Mouse (Mus musculus) G1E (cell line): Measurements from ENCODE around the gene S1pr4. TPM values are rescaled to one million over a fixed set of nuclear protein-coding genes. Genes with fewer than 3 reads are reported as not detected.

ENCODE experiments used
- ATAC-seq: 2 replicates; pipeline ENCODE4 v1.8.0; 2016; ENCODE audit warnings: mild to moderate bottlenecking; ENCODE audit not compliant: insufficient number of reproducible peaks, poor library complexity, low FRiP score, severe bottlenecking; ENCODE audit errors: extremely low read depth
- DNase-seq: peaks from one replicate; pipeline ENCODE4 v3.0.0; 2012; ENCODE audit warnings: low spot score
- H3K27me3 ChIP-seq: 2 replicates; pipeline ENCODE4 v1.6.1; 2012; ENCODE audit warnings: mild to moderate bottlenecking, low read length, inconsistent platforms; ENCODE audit not compliant: insufficient read depth
- H3K36me3 ChIP-seq: replicated peaks from 2 replicates; pipeline ENCODE3; 2012; ENCODE audit warnings: mild to moderate bottlenecking, inconsistent platforms
- H3K4me1 ChIP-seq: 2 replicates; pipeline ENCODE4 v1.6.1; 2012; ENCODE audit warnings: low read depth, low read length, inconsistent platforms, mixed read lengths; ENCODE audit not compliant: insufficient read depth
- H3K4me3 ChIP-seq: 2 replicates; pipeline ENCODE4 v1.5.1; 2012; ENCODE audit warnings: low read depth, mild to moderate bottlenecking, inconsistent platforms, low read length, moderate library complexity, mixed read lengths
- H3K9me3 ChIP-seq: replicated peaks from 2 replicates; pipeline ENCODE4 v1.6.1; 2012; ENCODE audit warnings: inconsistent platforms
- CTCF ChIP-seq: IDR thresholded peaks from 2 replicates; pipeline ENCODE4 v1.5.1; 2012; ENCODE audit warnings: low read depth, low read length, inconsistent platforms, mixed read lengths
- GATA1 ChIP-seq: IDR thresholded peaks from 2 replicates; pipeline ENCODE4 v1.6.1; 2012; ENCODE audit warnings: borderline replicate concordance, low read length, inconsistent platforms, mixed read lengths
- GATA2 ChIP-seq: IDR thresholded peaks from 2 replicates; pipeline ENCODE4 v1.6.1; 2012; ENCODE audit warnings: low read depth, low read length, inconsistent platforms, borderline replicate concordance
- POLR2AphosphoS5 ChIP-seq: IDR thresholded peaks from 2 replicates; pipeline ENCODE4 v1.6.1; 2012; ENCODE audit warnings: low read depth, low read length, inconsistent platforms; ENCODE audit not compliant: insufficient replicate concordance
- TAL1 ChIP-seq: conservative IDR thresholded peaks from 2 replicates; pipeline ENCODE4 v1.6.1; 2012; ENCODE audit warnings: low read depth, low read length, inconsistent platforms, mixed read lengths
- polyA plus RNA-seq: library from polyadenylated mRNA; stranded (reverse); fragments of >175 nt; gene quantifications from 2 replicates; pipeline ENCODE4 v1.2.3, GENCODE M21; 2012
- total RNA-seq, 2 experiments: library from RNA; stranded (forward) in 1 of 2; stranded (reverse) in 1 of 2; fragments of 200-1000 nt in 1 of 2; fragments of >200 nt in 1 of 2; fragmentation: Nextera tagmentation in 1 of 2; gene quantifications; 2 replicates each; pipeline ENCODE4 v1.2.3; 2014 to 2017

The S1pr4 gene
- total and polyA plus RNA-seq, 3 experiments: 1.00 to 1.6 TPM; not detected in 1

- Histone ChIP-seq H3K27me3 (no peaks in the 10 kb centered on the region), H3K4me1 (peaks cover 82% of the 10 kb centered on the region), H3K36me3 (peaks cover 62% of the 10 kb centered on the region), H3K4me3 (peak within 1 kb of the TSS; percentile 97), H3K9me3 (no peaks in the 10 kb centered on the region)
- DNase-seq (peak; percentile 90), ATAC-seq (peak; percentile 84)
- TF ChIP-seq TAL1: no peak
- no peak for TF ChIP-seq GATA2
- no peak for TF ChIP-seq GATA1
- no peak for TF ChIP-seq POLR2AphosphoS5
- no peak for TF ChIP-seq CTCF
Measured at GRCm38 (mm10) chr10:81496264-81496901, 3.5 kb downstream of the S1pr4 start, which contains the start of gene Ncln. TSS of gene Ncln (minus strand) at chr10:81496392.

DNA sequence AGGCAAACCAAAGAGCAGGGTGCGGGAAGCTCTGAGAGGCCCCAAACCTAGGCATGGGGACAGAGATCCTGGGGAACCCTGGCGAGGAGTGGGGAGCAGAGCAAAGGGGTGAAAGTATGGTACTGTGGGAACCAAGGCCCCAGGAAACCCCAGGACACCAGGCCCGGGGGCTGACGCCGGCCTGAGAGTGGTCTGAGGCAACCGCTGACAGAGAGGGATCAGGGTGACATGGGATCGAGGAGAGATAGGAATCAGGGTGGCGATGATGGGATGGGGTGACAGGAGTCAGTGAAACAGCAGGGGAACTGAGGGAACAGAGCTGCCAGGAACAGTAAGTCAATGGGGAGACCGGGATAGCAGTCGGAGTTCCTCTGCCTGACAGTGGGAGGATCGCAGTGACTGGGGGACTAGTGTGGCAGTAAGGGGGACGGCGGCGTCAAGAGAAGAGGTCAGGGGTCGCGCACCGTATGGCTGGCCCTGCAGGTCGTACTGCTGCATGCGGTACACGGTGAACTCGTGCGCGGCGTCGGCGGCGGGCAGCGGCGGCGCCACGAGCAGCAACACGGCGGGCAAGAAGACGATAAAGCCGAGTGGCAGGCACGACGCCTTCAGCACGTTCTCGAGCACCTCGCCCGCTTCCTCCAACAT is 4.2 kb downstream of the S1pr4 start:
- TF ChIP-seq POLR2AphosphoS5 (no peak), GATA1 (no peak), CTCF (no peak), GATA2 (no peak), TAL1 (no peak)
- Histone ChIP-seq H3K27me3 (no peaks in the 10 kb centered on the region), H3K4me1 (peaks cover 86% of the 10 kb centered on the region), H3K4me3 (peak overlapping the region; percentile 97), H3K36me3 (peaks cover 64% of the 10 kb centered on the region), H3K9me3 (no peaks in the 10 kb centered on the region)
- DNase-seq (no peak), ATAC-seq (no peak)

DNA sequence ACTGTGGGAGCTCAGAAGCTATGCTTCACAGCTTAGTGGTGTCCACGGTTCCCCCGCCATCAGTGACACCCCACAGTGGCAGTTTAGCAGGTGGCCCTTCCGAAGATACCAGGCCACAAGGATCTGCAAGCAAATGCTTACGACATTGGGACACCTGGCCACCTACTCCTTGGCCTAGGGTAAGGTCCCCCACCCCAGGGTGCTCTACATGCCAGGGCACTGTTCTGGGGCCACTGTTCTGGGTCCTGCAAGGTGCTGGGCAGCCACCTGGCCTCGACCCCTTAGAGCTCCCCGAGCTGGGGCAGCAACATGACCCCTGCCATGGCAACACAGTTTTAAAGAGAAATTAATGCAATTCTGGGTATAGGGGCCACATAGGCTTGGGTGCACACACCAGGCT is 4.8 kb downstream of the S1pr4 start:
- DNase-seq: no peak
- Histone ChIP-seq H3K36me3 (peaks cover 65% of the 10 kb centered on the region), H3K9me3 (no peaks in the 10 kb centered on the region), H3K4me3 (peak overlapping the region; percentile 97), H3K4me1 (peaks cover 84% of the 10 kb centered on the region), H3K27me3 (no peaks in the 10 kb centered on the region)
- TF ChIP-seq TAL1: no peak
- no peak for TF ChIP-seq GATA2
- TF ChIP-seq POLR2AphosphoS5: no peak
- TF ChIP-seq CTCF: no peak
- no peak for TF ChIP-seq GATA1
- no peak for ATAC-seq

GRCm38 (mm10) chr10:81494260-81495041 is 5.5 kb downstream of the S1pr4 start:
- Histone ChIP-seq H3K36me3 (peaks cover 69% of the 10 kb centered on the region), H3K4me3 (peak overlapping the region; percentile 97; the same call in 1 of the 2 replicates)

DNA sequence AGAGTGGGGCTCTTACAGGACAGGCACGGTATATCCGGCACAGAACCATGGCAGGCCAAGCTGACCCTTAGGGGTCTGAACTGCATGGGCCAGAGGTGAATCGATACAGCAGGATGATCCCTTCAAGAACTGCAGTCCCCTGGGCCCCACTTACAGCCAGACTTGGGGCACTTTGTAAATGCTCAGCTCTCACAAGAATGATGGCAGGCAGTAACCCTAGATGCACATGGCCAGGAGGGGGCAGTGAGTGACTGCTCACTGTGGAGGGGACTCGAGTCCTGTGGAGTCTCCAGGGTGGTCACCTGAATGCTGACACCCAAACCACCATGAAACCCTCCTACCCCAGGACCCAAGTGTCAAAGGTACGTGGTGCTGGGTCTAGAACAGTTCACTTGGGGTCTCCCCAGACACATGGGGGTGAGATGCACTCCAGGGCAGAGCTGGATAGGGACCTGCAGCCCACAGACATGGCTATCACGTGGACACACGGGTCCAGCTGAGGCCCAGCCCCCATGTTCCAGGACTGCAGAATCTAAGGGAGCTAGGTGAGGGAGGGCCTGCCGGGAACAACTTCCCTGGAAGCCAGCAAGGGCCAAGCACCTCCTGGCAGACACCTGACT is 6.2 kb downstream of the S1pr4 start:
- Histone ChIP-seq H3K4me1 (peaks cover 78% of the 10 kb centered on the region), H3K9me3 (no peaks in the 10 kb centered on the region), H3K27me3 (no peaks in the 10 kb centered on the region), H3K4me3 (peak overlapping the region; percentile 97; the same call in 1 of the 2 replicates), H3K36me3 (peaks cover 69% of the 10 kb centered on the region)
- ATAC-seq: no peak
- TF ChIP-seq CTCF: no peak
- TF ChIP-seq GATA2: no peak
- no peak for TF ChIP-seq TAL1
- no peak for TF ChIP-seq POLR2AphosphoS5
- no peak for TF ChIP-seq GATA1
- no peak for DNase-seq

More at GRCm38 (mm10) chr10:81494260-81495041, 5.5 kb downstream of the S1pr4 start:
- no peak for DNase-seq
- ATAC-seq: no peak
- Histone ChIP-seq H3K4me1 (peaks cover 84% of the 10 kb centered on the region), H3K27me3 (no peaks in the 10 kb centered on the region), H3K9me3 (no peaks in the 10 kb centered on the region)
- TF ChIP-seq GATA2: no peak
- no peak for TF ChIP-seq TAL1
- TF ChIP-seq CTCF: no peak
- TF ChIP-seq POLR2AphosphoS5: no peak
- no peak for TF ChIP-seq GATA1
